8 mouse cellular contexts compared by ENCODE assay signal in genomic region chr5:148927717-148928223, GRCm38 (mm10). TPM values are rescaled to one million over a fixed set of nuclear protein-coding genes. Genes with fewer than 3 reads are reported as not detected.
A peak's percentile ranks its signal among the peaks of the same experiment; 100 is the strongest.
DNase-seq lines count a peak whose midpoint lies in the region; ATAC-seq and TF ChIP-seq lines count a peak whose summit lies in the region.

No protein-coding gene starts in this region.

- no peaks in the 10 kb centered on the region for H3K27me3 ChIP-seq in hindbrain, embryonic 14.5 days (ENCODE audit: control insufficient read depth, insufficient read depth, low read length)
- H3K27me3 ChIP-seq in midbrain, embryonic 14.5 days (ENCODE audit: control insufficient read depth, insufficient read depth, low read length) = no peaks in the 10 kb centered on the region

- no peak overlapping the region for H3K27ac ChIP-seq in cortical plate, adult 2 months (ENCODE audit: insufficient read depth, low read length)
- H3K27ac ChIP-seq in hindbrain, embryonic 14.5 days = peak overlapping the region; percentile 96
- H3K27ac ChIP-seq in midbrain, embryonic 14.5 days (replicated peaks; ENCODE audit: low read depth, low read length) = peak overlapping the region; percentile 98

- H3K9ac ChIP-seq in hindbrain, embryonic 14.5 days = peak overlapping the region; percentile 81
- H3K9ac ChIP-seq in midbrain, embryonic 14.5 days (replicated peaks; ENCODE audit: low read length) = peak overlapping the region; percentile 85

- peaks cover 2% of the 10 kb centered on the region for H3K4me1 ChIP-seq in cortical plate, adult 2 months (ENCODE audit: control insufficient read depth, insufficient read depth, low read length)
- peaks cover 9% of the 10 kb centered on the region for H3K4me1 ChIP-seq in hindbrain, embryonic 14.5 days (replicated peaks; ENCODE audit: control insufficient read depth, insufficient read depth, low read length)
- peaks cover 9% of the 10 kb centered on the region for H3K4me1 ChIP-seq in midbrain, embryonic 14.5 days (ENCODE audit: control insufficient read depth, insufficient read depth, low read length)

- WGBS in hindbrain, embryonic 14.5 days = 45% methylated on average over 5 of the region's 5 CpGs
- 40% methylated on average over 5 of the region's 5 CpGs for WGBS in midbrain, embryonic 14.5 days

- no peak for TF ChIP-seq POLR2A in cortical plate, adult 2 months (IDR thresholded peaks at IDR 0.05; ENCODE audit: extremely low read depth, insufficient read depth, low read length)

- no peak for TF ChIP-seq CTCF in cortical plate, adult 2 months (IDR thresholded peaks at IDR 0.05; ENCODE audit: extremely low read depth, insufficient read depth, low read length)

- peak overlapping the region; percentile 71 for H3K4me2 ChIP-seq in hindbrain, embryonic 14.5 days (replicated peaks)
- H3K4me2 ChIP-seq in midbrain, embryonic 14.5 days (ENCODE audit: low read length) = peak overlapping the region; percentile 70

- no peak for ATAC-seq in hindbrain, embryonic 14.5 days (ENCODE audit: low FRiP score)
- ATAC-seq in midbrain, embryonic 14.5 days (ENCODE audit: low FRiP score, low TSS enrichment) = no peak

- H3K9me3 ChIP-seq in hindbrain, embryonic 14.5 days (ENCODE audit: control insufficient read depth, low read length) = no peaks in the 10 kb centered on the region
- no peaks in the 10 kb centered on the region for H3K9me3 ChIP-seq in midbrain, embryonic 14.5 days (ENCODE audit: control insufficient read depth, low read length)

- H3K4me3 ChIP-seq in cortical plate, adult 2 months (ENCODE audit: insufficient read depth, low read length) = peak overlapping the region; percentile 58
- H3K4me3 ChIP-seq in hindbrain, embryonic 14.5 days (replicated peaks; ENCODE audit: low read length) = peak overlapping the region; percentile 70
- peak overlapping the region; percentile 70 for H3K4me3 ChIP-seq in midbrain, embryonic 14.5 days (replicated peaks; ENCODE audit: low read depth, low read length)

- H3K36me3 ChIP-seq in hindbrain, embryonic 14.5 days (replicated peaks; ENCODE audit: control insufficient read depth, insufficient read depth) = 0 out of 2 replicates have a peak, but pooled peaks cover 2% of the 10 kb centered on the region
- H3K36me3 ChIP-seq in midbrain, embryonic 14.5 days (ENCODE audit: control insufficient read depth, insufficient read depth, low read length) = peaks cover 3% of the 10 kb centered on the region; the same call in 1 of the 2 replicates

- peak; percentile 53 for DNase-seq in kidney, adult 9 months
- no peak for DNase-seq in kidney, postnatal 25 days
- no peak for DNase-seq in hindbrain, embryonic 14.5 days (ENCODE audit: low spot score)
- DNase-seq in midbrain, embryonic 14.5 days = no peak
- no peak for DNase-seq in right cerebral cortex, postnatal 36 days (ENCODE audit: low spot score in 2 of 2)
- DNase-seq in testis, postnatal 10 days (ENCODE audit: low spot score) = no peak
- DNase-seq in retina, postnatal 1 day = no peak

RNA-seq across cellular contexts. Expression of gene Katnal1, which starts 1.4 kb away (rescaled TPM):
- polyA plus RNA-seq in cortical plate, adult 2 months (2012; rRNA removed) = 42.9 and 43.1 TPM in 2 replicates
- polyA plus RNA-seq in hindbrain, embryonic 14.5 days (2014; fragmentation: Nextera tagmentation; extraction: Ambion mirVana) = 38.0 and 40.9 TPM in 2 replicates
- 30.9 and 42.8 TPM in 2 replicates for polyA plus RNA-seq in midbrain, embryonic 14.5 days (2014; fragmentation: Nextera tagmentation; extraction: Ambion mirVana)
